Mouse (Mus musculus) limb, embryonic 15.5 days (tissue): ENCODE data around the gene Zdhhc18. TPM values are rescaled to one million over a fixed set of nuclear protein-coding genes. Genes with fewer than 3 reads are reported as not detected.
A peak's percentile ranks its signal among the peaks of the same experiment; 100 is the strongest.

Source experiments
- ATAC-seq: fragments of 200-750 bp; cut with Nextera tagmentation; 2 replicates; pipeline ENCODE4 v1.8.0; 2017; ENCODE audit warnings: low read depth, moderate TSS enrichment; ENCODE audit not compliant: insufficient number of reproducible peaks, low FRiP score, low TSS enrichment
- H3K27ac ChIP-seq: fragments of 300-500 bp; sonication (generic); 2 replicates; pipeline ENCODE4 v1.5.1; 2015; ENCODE audit warnings: moderate library complexity, mild to moderate bottlenecking, inconsistent platforms
- H3K27me3 ChIP-seq: fragments of 300-500 bp; sonication (generic); 2 replicates; pipeline ENCODE4 v1.6.1; 2015; ENCODE audit warnings: inconsistent platforms
- H3K36me3 ChIP-seq: fragments of 300-500 bp; sonication (generic); 2 replicates; pipeline ENCODE4 v1.6.1; 2015; ENCODE audit warnings: inconsistent platforms
- H3K4me1 ChIP-seq: fragments of 300-500 bp; sonication (generic); 2 replicates; pipeline ENCODE4 v1.6.1; 2015; ENCODE audit warnings: inconsistent platforms
- H3K4me2 ChIP-seq: fragments of 300-500 bp; sonication (generic); 2 replicates; pipeline ENCODE4 v1.6.1; 2015; ENCODE audit warnings: mild to moderate bottlenecking, inconsistent platforms
- H3K4me3 ChIP-seq: fragments of 300-500 bp; sonication (generic); 2 replicates; pipeline ENCODE4 v1.5.1; 2015; ENCODE audit warnings: mild to moderate bottlenecking, inconsistent platforms
- H3K9ac ChIP-seq: fragments of 300-500 bp; sonication (generic); 2 replicates; pipeline ENCODE4 v1.6.1; 2015; ENCODE audit warnings: inconsistent platforms
- H3K9me3 ChIP-seq: fragments of 300-500 bp; sonication (generic); 2 replicates; pipeline ENCODE4 v1.6.1; 2016; ENCODE audit warnings: inconsistent platforms
- WGBS: fragments of 180-500 bp; shearing (Covaris S2); methylation state at CpG from one replicate; pipeline ENCODE4 v1.1.7; 2015; 5-methylcytosine and 5-hydroxymethylcytosine counted together
- polyA plus RNA-seq: library from polyadenylated mRNA; unstranded; fragments of >200 nt; fragmentation: Nextera tagmentation; extraction: Ambion mirVana; gene quantifications from 2 replicates; pipeline ENCODE4 v1.2.1, GENCODE M21; 2015

The Zdhhc18 gene
- polyA plus RNA-seq, 1 experiment from 2014 or later: 3.6 TPM

DNA sequence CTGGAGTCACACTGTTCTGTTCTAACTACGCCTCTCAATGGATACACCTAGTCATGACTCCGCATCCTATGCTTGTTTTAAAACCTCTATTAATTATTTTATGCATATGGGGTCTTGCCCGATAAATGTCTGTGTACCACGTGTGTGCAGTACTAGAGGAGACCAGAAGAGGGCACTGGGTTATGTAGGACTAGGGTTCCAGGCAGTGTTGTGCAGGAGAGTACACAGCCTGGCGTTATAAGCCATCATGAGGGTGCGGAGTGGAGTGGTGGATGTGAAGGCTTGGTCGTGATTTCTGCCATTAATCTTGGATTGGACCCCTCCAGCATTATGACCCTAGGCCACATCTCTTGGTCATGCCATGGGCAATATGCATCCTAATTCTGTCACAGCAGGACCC lies 37.5 kb downstream of the Zdhhc18 start:
- WGBS: over 99% methylated on average over 7 of the region's 7 CpGs

DNA sequence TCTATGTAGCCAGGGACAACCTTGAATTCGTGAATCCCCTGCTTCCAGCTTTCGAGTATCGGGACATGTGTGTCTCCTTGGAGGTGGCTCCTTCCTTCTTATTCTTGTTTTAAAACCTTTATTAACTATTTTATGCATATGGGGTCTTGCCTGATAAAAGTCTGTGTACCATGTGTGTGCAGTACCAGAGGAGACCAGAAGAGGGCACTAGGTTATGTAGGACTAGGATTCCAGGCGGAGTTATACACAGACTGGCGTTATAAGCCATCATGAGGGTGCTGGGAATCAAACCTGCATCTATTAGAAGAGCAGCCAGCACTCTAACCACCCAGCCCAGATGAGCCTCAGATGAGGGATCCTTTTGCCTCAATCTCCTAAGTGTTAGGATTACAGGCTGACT lies 38.1 kb downstream of the Zdhhc18 start:
- peaks cover 75% of the 10 kb centered on the region for H3K36me3 ChIP-seq
- no peak overlapping the region for H3K4me2 ChIP-seq
- H3K27ac ChIP-seq: no peak overlapping the region
- ATAC-seq: no peak
- peaks cover 4% of the 10 kb centered on the region; the same call in 1 of the 2 replicates for H3K9me3 ChIP-seq
- H3K27me3 ChIP-seq: no peaks in the 10 kb centered on the region
- WGBS: 96% methylated on average over 5 of the region's 5 CpGs
- no peak overlapping the region for H3K9ac ChIP-seq
- H3K4me3 ChIP-seq: no peak overlapping the region
- H3K4me1 ChIP-seq: 0 out of 2 replicates have a peak, but pooled peaks cover 5% of the 10 kb centered on the region

More for the DNA sequence above, 37.5 kb downstream of the Zdhhc18 start:
- H3K9me3 ChIP-seq: peaks cover 4% of the 10 kb centered on the region; the same call in 1 of the 2 replicates
- no peak overlapping the region for H3K4me2 ChIP-seq
- no peaks in the 10 kb centered on the region for H3K27me3 ChIP-seq
- H3K27ac ChIP-seq: no peak overlapping the region
- no peak overlapping the region for H3K4me3 ChIP-seq
- peaks cover 75% of the 10 kb centered on the region for H3K36me3 ChIP-seq
- no peak overlapping the region for H3K9ac ChIP-seq
- 0 out of 2 replicates have a peak, but pooled peaks cover 5% of the 10 kb centered on the region for H3K4me1 ChIP-seq
- no peak for ATAC-seq

DNA sequence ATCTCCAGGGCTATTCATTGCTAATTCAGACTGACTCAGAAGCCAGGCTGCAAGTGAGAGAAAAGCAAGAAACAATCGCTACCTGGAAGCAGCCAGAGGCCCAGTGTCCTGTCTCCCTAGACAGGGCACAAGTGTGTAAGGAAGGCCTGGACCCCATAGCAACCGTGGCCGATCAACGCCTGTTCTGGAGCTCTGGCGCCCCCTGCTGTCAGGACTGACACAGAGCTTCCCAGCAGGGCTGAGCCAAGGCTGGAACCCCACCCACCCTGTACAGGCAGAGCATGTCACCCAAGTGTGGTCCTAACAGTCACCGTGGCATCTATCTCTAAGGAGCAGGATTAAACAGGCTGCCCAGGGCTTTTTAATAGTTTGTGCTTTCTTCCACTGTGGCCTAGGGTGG lies 40.2 kb downstream of the Zdhhc18 start:
- peaks cover 81% of the 10 kb centered on the region for H3K36me3 ChIP-seq
- ATAC-seq: no peak
- no peak overlapping the region for H3K9ac ChIP-seq
- no peaks in the 10 kb centered on the region for H3K27me3 ChIP-seq
- no peak overlapping the region for H3K4me2 ChIP-seq
- peaks cover 14% of the 10 kb centered on the region; the same call in 1 of the 2 replicates for H3K4me1 ChIP-seq
- WGBS: 16% methylated on average over 6 of the region's 6 CpGs
- no peak overlapping the region for H3K27ac ChIP-seq
- H3K4me3 ChIP-seq: no peak overlapping the region
- peaks cover 4% of the 10 kb centered on the region; the same call in 1 of the 2 replicates for H3K9me3 ChIP-seq

GRCm38 (mm10) chr4:133607284-133607683 lies 42.7 kb downstream of the Zdhhc18 start:
- H3K9ac ChIP-seq: no peak overlapping the region
- 72% methylated on average over 10 of the region's 10 CpGs for WGBS
- peaks cover 2% of the 10 kb centered on the region; the same call in 1 of the 2 replicates for H3K9me3 ChIP-seq
- no peak overlapping the region for H3K4me2 ChIP-seq
- H3K27me3 ChIP-seq: peaks cover 11% of the 10 kb centered on the region
- no peak overlapping the region for H3K4me3 ChIP-seq
- H3K27ac ChIP-seq: peak overlapping the region; percentile 8; the same call in 1 of the 2 replicates
- no peak for ATAC-seq
- peaks cover 15% of the 10 kb centered on the region; the same call in 1 of the 2 replicates for H3K4me1 ChIP-seq
- peaks cover 71% of the 10 kb centered on the region for H3K36me3 ChIP-seq

- 57% methylated on average over 9 of the region's 9 CpGs for WGBS
These were observed 44.6 kb downstream of the Zdhhc18 start for GRCm38 (mm10) chr4:133605330-133605729.

DNA sequence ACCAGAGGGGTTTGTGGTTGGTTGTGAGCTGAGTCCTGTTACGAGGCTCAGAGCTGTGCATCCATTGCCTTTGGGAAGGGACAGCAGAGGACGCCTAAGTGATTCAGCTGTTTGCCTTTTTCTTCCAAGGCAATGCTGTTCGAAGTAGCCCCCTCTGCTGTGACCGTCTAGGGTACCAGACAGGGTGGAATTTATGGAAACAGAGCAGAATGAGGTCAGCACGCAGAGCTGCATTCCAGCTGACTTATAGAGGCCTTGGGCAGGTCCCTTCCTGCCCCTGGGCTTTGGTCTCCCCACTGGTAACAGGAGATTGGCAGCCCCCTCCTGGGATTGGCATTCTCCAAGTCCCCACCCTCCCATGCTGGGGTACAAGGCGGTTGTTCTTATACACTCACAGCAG lies 45.1 kb downstream of the Zdhhc18 start:
- Histone ChIP-seq H3K9me3 (no peaks in the 10 kb centered on the region), H3K27me3 (peaks cover 30% of the 10 kb centered on the region), H3K4me1 (peaks cover 28% of the 10 kb centered on the region), H3K9ac (no peak overlapping the region), H3K36me3 (peaks cover 58% of the 10 kb centered on the region), H3K4me3 (no peak overlapping the region), H3K4me2 (no peak overlapping the region), H3K27ac (peak overlapping the region; percentile 59; the same call in 1 of the 2 replicates)
- 62% methylated on average over 6 of the region's 6 CpGs for WGBS
- ATAC-seq: no peak

More at GRCm38 (mm10) chr4:133605330-133605729, 44.6 kb downstream of the Zdhhc18 start:
- Histone ChIP-seq H3K27me3 (peaks cover 26% of the 10 kb centered on the region), H3K27ac (peak overlapping the region; percentile 75), H3K9ac (no peak overlapping the region), H3K36me3 (peaks cover 58% of the 10 kb centered on the region), H3K4me1 (peaks cover 23% of the 10 kb centered on the region), H3K9me3 (no peaks in the 10 kb centered on the region), H3K4me3 (no peak overlapping the region), H3K4me2 (no peak overlapping the region)
- peak; percentile 38; the same call in 1 of the 2 replicates for ATAC-seq

DNA sequence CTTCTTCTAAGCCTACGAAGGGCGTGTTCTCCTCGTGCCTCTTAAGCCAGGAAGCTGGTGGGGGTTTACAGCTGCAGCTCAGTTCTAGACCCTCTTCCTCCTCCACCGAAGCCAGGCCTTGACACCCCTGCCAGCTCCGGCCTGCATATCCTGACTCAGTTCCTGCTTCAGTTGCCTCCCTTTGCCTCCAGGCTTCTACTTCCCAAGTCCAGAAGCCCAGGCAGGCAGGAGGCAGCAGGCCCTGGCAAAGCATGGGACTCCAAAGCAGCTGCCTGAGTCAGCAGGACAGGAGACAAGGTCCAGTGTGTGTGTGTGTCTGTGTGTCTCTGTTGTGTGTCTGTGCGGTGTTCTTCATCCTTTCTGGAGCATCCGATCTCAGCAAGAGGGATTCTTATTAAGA lies 45.8 kb downstream of the Zdhhc18 start:
- Histone ChIP-seq H3K36me3 (peaks cover 53% of the 10 kb centered on the region), H3K4me1 (peaks cover 31% of the 10 kb centered on the region), H3K4me2 (no peak overlapping the region), H3K9me3 (no peaks in the 10 kb centered on the region), H3K4me3 (no peak overlapping the region), H3K9ac (no peak overlapping the region), H3K27me3 (peaks cover 36% of the 10 kb centered on the region), H3K27ac (no peak overlapping the region)
- ATAC-seq: no peak
- WGBS: 68% methylated on average over 7 of the region's 7 CpGs

GRCm38 (mm10) chr4:133603056-133603455 lies 46.9 kb downstream of the Zdhhc18 start:
- Histone ChIP-seq H3K9ac (no peak overlapping the region), H3K4me2 (no peak overlapping the region), H3K9me3 (no peaks in the 10 kb centered on the region), H3K4me1 (peaks cover 38% of the 10 kb centered on the region), H3K27ac (peak overlapping the region; percentile 19; the same call in 1 of the 2 replicates), H3K27me3 (peaks cover 42% of the 10 kb centered on the region), H3K36me3 (peaks cover 45% of the 10 kb centered on the region), H3K4me3 (no peak overlapping the region)
- WGBS: 84% methylated on average over 5 of the region's 5 CpGs
- ATAC-seq: no peak

GRCm38 (mm10) chr4:133601721-133602218 lies 48.2 kb downstream of the Zdhhc18 start, which contains the start of gene Sfn:
Sfn (minus strand) TSS chr4:133602168.
- ATAC-seq: peak; percentile 15; the same call in 1 of the 2 replicates

GRCm38 (mm10) chr4:133600306-133600705 lies 49.6 kb downstream of the Zdhhc18 start:
- Histone ChIP-seq H3K9me3 (no peaks in the 10 kb centered on the region), H3K36me3 (peaks cover 20% of the 10 kb centered on the region), H3K27me3 (peaks cover 42% of the 10 kb centered on the region), H3K4me3 (peak overlapping the region; percentile 52), H3K27ac (peak overlapping the region; percentile 77), H3K4me1 (peaks cover 32% of the 10 kb centered on the region), H3K4me2 (peak overlapping the region; percentile 74), H3K9ac (peak overlapping the region; percentile 29)
- 11% methylated on average over 9 of the region's 9 CpGs for WGBS
- no peak for ATAC-seq

More at GRCm38 (mm10) chr4:133601721-133602218, 48.2 kb downstream of the Zdhhc18 start, which contains the start of gene Sfn:
- H3K4me2 ChIP-seq: peak within 1 kb of the TSS; percentile 37
- H3K9ac ChIP-seq: 0 out of 2 replicates have a peak within 1 kb of the TSS, but pooled peaks have one; percentile 20
- H3K27me3 ChIP-seq: peaks cover 42% of the 10 kb centered on the region
- H3K9me3 ChIP-seq: no peaks in the 10 kb centered on the region
- H3K27ac ChIP-seq: peak within 1 kb of the TSS; percentile 50; the same call in 1 of the 2 replicates
- 1% methylated on average over 16 of the region's 16 CpGs for WGBS
- peaks cover 34% of the 10 kb centered on the region for H3K36me3 ChIP-seq
- peak within 1 kb of the TSS; percentile 52 for H3K4me3 ChIP-seq
- H3K4me1 ChIP-seq: peaks cover 35% of the 10 kb centered on the region

GRCm38 (mm10) chr4:133599571-133600073 lies 50.3 kb downstream of the Zdhhc18 start:
- peak overlapping the region; percentile 78 for H3K27ac ChIP-seq
- under 1% methylated on average over 46 of the region's 50 CpGs for WGBS
- H3K9me3 ChIP-seq: no peaks in the 10 kb centered on the region

DNA sequence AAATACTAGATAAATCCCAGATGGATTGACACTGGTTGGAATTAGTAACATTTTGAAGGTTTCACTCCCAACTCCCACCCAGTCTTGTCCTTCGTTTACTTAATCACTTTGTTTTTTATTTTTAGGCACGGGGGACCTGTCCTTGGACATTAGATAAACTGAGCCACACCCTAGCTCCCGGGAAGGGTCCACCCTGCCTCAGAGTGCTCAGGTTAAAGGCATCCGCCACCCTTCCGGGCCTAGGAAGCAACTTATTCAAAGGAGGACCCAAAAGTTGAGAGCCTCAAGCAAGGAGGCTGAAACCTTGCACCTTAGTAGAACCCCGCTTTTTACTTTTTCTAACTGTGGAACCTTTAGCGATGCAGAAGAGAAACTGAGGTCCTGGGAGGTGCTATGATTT lies 50.8 kb downstream of the Zdhhc18 start:
- peak overlapping the region; percentile 78 for H3K27ac ChIP-seq
- H3K9ac ChIP-seq: peak overlapping the region; percentile 29; the same call in 1 of the 2 replicates
- no peaks in the 10 kb centered on the region for H3K9me3 ChIP-seq
- peaks cover 10% of the 10 kb centered on the region for H3K36me3 ChIP-seq
- H3K4me3 ChIP-seq: peak overlapping the region; percentile 52
- 12% methylated on average over 7 of the region's 7 CpGs for WGBS
- peaks cover 28% of the 10 kb centered on the region for H3K4me1 ChIP-seq
- peaks cover 42% of the 10 kb centered on the region for H3K27me3 ChIP-seq
- peak overlapping the region; percentile 74 for H3K4me2 ChIP-seq
- ATAC-seq: no peak

More at GRCm38 (mm10) chr4:133599571-133600073, 50.3 kb downstream of the Zdhhc18 start:
- H3K4me1 ChIP-seq: peaks cover 28% of the 10 kb centered on the region
- peak overlapping the region; percentile 52 for H3K4me3 ChIP-seq
- peaks cover 42% of the 10 kb centered on the region for H3K27me3 ChIP-seq
- ATAC-seq: peak; percentile 90
- peak overlapping the region; percentile 74 for H3K4me2 ChIP-seq
- peaks cover 13% of the 10 kb centered on the region for H3K36me3 ChIP-seq
- peak overlapping the region; percentile 29 for H3K9ac ChIP-seq
